Mouse (Mus musculus): ENCODE results near the gene Nqo1.

The Nqo1 gene

DNA sequence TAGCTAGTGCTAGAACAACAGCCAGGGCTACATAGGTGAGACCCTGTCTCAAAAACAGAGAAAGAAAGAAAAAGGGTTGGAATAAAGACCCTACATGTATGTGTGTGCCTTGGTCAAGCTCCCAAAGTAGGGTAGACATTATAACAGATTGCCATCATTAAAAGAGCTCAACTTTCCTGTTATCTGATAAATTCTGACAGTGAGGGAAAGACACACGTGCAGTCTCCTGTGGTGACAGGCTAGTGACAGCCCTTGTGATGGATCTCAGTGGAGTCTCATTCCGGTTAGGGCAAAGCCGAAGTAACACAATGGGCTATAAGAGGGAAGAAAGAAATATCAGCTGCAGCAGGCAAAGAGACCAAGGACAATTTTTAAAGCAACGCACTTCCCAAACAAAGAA is 1.1 kb upstream of the Nqo1 start:
- no peak for DNase-seq (ENCODE audit: low spot score)

DNA sequence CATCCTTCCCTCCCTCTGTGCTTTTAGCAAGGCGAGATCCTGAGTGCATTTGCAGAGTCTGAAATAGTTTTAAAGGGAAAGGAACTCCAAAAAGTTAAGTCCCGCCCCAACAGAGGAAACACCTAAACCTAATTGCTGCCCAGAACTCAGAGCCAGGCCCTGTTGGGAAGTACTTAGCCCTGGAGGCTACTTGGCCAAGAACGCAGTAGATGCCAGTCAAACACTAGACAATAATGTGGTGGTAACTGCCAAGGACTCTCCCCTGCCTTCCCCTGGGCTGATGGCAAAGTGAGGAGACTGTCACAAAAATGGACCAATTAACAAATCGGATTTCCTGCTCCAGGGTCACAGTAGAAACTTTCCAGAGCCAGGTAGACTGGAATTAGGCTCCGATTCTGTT is 1.1 kb downstream of the Nqo1 start:
- no peak for DNase-seq (ENCODE audit: low spot score)

DNA sequence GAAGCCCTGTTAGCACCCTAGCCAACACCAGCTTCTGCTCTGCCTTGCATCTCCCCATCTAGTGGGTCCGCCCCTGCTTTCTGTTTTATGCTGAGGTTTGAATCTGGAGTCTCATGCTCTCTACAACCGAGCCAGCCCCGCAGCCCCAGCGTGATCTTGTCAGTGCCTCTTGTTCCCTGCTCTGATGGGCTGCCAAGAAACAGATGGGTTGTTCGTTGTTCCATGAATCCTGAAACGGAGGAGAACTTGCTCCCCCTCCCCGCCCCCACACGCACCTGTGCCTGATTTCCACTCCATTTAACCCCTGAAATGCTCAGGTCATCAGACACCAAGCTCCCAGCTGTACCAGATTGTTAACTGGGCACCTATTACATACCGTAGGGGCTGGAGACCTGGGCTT is 3.5 kb downstream of the Nqo1 start:
- peak; percentile 48 for DNase-seq (ENCODE audit: low spot score)

DNA sequence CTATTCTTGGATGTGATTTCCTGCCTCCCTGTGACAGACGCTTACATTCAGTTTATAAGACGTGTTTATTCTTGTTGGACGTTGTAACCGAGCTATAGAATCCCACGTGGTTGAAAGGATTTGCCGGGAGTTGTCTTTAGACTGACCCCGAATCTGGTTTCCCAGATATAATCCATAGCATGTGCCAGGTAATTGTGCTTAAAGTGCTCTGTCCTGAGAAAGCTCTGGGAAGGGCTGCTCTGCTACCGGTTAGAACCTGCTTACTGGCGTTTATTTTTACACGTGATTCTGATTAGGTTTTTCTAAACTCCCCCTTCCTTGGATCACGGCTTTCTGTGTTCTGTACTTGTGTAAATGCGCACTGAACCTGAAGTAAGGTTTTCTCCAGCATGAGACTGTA is 5.3 kb downstream of the Nqo1 start:
- no peak for DNase-seq (ENCODE audit: low spot score)

DNA sequence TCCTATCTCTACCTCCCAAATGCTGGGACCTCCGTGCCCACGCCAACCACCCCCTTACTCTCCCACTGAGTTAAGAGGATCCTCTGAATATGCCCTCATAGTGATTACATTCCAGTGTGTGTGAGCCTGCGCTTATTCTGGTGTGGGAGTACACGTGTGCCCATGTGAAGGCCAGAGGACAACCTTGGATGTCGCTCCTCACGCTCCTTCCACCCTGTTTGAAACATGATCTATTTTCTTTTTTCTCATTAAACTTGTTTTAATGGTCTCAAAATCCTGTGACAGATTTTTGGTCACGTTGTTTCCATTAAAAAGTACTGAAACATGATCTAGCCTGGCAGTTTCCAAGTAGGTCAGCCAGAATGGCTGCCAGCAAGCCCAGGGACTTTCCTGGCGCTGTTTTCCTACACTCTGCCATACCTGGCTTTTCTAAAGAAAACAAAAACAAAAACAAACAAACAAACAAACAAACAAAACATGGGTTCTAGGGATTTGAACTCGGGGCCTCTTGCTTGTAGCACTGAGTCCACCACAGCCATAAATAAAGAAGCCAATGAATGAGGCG is 6.8 kb downstream of the Nqo1 start:
- no peak for DNase-seq (ENCODE audit: low spot score)

DNA sequence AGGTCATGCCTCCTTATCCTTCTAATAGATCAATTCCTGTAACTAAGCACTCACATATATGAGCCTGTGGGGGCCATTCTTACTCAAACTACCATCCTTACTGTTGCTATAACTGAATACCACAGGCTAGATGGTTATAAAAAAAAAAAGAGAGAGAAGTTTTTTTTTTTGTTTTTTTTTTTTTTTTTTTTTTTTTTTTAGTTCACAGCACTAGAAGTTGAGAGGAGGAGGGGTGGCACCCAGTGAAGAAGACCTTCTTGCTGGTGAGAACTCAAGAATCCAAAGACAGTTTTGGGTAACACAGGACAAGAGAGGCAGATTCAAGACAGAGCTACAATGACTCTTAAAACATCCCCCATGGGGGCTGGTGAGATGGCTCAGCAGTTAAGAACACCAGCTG is 7.6 kb downstream of the Nqo1 start:
- no peak for DNase-seq (ENCODE audit: low spot score)

DNA sequence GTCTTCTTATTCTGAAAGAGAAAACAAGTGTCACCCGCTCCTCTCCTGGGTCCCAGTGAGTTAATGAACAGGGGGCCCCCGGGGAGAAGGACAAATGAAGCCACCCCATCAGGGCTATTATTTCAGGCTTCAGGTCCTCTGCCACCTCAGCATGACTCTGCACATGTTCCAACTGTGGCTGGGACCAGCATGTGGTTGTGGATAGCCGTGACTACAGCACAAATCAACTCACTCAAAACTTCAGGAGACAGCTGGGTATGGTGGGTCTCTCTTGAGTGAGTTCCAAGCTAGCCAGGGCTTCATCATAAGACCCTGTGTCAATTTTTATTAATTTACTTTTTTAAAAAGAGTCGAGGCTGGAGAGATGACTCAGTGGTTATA is 11.9 kb downstream of the Nqo1 start:
- DNase-seq (ENCODE audit: low spot score), result no peak

DNA sequence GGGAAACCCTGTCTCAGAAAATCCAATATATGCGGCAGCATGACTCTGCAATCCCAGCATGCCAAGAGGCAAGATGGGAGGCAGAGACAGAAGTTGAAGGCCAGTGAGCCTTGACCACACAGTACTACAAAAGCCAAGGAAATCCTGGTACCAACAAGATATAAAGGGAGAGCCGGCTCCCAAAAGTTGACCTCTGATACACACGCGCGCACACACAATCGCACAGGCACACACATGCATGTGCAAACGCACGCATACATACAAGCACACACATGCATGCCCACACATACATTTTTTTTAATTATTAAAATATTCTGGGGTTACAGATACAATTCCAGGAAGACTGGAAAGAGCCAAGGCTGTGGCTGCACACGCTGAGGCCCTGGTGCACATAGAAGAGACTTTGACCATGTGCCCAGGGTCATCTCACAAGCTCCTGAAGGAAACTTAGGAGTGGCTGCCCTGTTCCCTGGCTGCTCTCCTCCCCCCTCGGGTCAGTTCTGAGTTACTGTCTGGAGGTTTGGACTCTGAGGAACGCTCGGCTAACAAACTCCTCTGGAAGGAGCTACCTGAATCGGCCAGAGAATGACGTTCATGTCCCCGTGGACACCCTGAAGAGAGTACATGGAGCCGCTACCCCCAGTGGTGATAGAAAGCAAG is 12.4 kb downstream of the Nqo1 start:
- no peak for DNase-seq (ENCODE audit: low spot score)

DNA sequence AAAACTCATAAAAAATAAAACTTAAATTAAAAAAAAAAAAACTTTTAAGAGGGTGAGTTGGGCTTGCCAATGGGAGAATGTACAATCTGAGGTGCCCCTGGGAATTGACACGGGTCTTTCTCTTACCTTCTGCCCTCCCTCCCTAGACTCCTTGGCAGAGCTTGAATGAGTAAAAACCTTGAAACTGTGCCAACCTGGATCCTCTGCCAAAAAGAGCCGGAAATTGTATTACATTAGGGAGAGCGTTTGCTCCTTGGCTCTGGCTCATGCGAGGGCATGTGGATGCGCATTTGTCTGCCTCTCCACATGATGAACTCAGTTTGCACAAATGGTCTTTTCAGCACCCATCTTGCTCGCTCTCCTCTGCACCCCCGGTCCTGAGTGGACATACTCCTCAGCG is 13.4 kb downstream of the Nqo1 start:
- DNase-seq (ENCODE audit: low spot score), result peak; percentile 88

DNA sequence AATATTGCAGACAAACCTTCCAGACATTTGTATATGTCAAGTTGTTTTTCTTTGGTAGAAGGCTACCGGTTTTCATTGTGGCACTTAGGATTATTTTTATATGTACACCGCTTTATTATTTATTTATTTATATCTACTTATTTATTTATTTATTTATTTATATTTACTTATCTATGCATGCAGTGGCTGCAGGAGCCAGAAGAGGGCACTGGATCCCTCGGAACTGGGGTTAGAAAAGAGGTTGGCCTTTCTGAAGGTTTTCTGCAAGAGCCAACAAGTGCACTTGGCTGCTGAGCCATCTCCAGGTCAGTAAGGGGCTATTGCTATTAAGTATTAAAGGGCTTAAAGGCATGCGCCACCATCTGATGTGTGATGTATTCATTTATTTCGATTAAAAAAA is 15.1 kb downstream of the Nqo1 start:
- peak; percentile 70 for DNase-seq (ENCODE audit: low spot score)

DNA sequence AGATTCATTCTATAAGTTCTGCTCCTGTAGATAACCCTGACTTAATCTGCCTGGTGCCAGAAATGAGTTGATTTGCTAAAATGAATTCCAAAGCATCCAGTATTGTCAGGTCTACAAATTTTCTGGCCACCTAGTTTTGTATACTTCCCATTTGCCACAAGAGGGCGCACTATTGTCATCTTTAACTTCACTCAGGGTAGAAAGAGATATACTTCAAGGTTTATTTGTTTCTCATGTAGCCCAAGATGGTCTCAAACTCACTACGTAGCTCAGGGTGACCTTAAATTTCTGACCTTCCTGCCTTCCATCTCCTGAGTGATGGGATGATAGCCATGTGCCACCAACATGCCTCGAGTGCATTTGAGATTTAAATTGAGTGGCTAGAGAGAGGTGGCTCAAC is 16.4 kb downstream of the Nqo1 start:
- no peak for DNase-seq (ENCODE audit: low spot score)

DNA sequence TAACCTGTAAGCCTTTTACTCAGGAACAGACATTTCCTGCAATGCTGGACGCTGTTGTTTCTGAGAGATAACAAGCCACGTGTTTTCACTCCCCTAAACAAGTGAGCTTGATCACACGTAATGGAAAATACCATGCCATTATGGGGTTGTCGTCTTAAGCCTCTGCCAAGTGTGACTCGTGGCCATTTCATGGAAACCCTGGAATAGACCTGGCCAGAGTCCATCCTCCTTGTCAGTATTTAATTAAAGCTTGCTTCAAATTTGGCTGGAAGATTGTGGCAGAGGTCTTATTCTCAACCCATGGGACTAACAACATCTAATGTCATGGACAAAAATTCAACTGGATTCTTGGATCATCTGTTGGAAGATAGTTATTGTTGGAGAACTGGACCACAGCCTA is 16.8 kb downstream of the Nqo1 start:
- no peak for DNase-seq (ENCODE audit: low spot score)

DNA sequence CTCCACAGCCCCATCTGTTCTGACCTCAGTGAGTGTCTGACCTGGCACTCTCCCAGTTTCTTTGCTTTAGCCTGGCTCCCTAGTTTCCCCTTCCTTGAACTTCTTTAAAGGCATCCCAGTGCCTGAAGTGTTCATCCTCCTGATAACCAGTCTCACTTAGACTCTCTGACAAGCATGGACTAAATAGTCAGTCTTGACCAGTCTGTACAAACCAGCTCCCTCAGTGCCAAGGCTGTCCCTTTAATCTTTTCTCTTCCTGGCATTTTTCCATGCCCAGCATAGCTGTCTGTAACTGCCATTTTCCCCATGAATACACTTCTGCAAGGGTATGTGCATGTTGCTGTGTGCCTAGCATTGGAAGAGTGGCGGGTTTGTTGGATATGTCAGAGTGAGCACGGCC is 17.9 kb downstream of the Nqo1 start:
- DNase-seq (ENCODE audit: low spot score), result no peak

DNA sequence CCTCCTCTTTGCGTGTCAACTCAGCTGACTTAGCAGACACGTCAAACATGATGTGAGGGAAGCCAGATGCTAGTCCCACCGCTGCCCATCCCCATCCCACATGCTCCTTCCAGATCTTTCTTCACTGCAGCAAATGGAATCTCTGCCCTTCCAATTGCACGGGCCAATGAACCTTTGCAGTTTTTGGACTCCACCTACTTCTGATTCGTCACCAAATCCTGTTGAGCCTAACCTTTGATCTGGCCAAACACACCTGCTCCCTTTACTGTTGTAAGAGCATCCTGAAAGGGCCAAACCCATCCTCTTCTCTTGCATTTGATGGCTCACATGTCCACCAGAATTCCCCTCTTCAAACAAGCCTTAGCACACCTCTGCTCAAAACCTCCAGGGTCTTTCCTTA is 18.4 kb downstream of the Nqo1 start:
- DNase-seq (ENCODE audit: low spot score), result no peak

DNA sequence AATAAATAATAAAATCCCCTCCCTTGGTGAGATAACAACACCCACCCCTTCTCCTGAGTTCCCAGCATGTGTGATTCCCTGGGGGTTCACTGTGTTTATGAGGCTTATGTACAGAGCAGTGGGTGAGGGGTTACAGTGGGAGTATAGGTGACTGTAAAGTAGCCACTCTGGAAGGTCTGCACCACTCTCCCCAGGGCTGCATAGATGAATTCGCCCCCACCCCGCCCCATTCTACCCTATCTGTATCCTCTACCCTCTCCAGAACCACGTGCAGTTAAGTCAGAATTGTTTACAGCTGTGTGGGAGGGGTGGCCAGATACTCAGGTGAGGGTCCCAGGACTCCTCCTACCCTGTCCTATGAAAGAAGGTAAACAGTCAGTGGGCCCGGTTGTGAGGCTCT is 20.1 kb downstream of the Nqo1 start:
- no peak for DNase-seq (ENCODE audit: low spot score)

DNA sequence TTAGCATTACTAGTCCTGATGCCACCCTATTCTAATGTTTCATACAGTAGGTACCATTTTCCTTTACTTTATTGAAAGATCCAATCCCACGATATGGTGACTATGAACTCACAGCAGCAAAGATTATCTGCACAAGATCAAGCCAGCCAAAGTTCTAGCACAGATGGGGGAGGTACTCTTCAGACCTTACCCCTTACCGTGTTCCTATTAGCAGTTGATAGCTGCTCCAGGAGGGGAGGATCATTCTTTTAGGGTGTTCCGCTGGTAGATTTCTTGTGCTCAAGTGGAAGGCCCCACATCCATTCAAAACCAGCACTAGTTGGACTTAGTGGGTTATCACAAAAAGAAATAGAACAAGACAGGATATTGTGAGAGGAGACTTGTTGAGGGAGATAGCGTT is 21.3 kb downstream of the Nqo1 start:
- no peak for DNase-seq (ENCODE audit: low spot score)

DNA sequence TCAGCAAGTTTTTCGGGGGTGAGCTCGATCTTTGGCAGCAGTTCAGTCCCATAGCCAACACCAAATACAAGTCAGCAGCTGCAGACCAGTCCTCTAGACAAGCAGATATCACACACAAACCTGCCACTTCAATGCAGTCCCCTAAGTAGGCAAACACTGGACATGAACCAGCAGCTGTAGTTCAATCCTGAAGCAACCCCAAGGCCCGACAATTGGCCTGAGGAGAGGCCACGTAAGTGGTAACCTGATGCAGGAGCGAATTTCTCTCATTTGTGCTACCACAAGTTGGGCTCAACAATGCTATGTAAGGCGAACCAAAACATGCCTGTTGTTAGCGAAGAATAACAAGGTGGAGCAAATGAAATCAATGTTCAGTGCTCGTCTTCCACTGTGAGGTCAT is 22.3 kb downstream of the Nqo1 start:
- peak; percentile 32 for DNase-seq (ENCODE audit: low spot score)

DNA sequence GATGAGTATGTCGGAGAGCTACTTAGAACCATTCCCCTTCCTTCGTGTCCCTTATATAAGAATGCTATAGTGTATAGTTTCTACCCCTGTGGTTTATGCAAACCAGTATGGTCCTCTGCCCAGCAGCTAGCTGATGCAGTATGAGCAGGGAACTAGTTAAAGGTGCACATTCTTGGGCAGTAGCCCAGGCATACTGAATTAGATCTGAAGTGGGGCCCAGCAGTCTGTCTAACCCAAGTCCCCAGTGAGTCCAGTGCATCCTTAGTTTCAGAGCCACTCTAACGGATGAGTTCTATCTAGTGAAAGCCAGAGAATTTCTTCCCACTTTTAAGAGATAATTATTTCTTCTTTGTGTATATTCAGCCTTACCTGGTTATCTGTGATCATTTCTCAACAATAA is 25.7 kb downstream of the Nqo1 start:
- DNase-seq (ENCODE audit: low spot score), result no peak

DNA sequence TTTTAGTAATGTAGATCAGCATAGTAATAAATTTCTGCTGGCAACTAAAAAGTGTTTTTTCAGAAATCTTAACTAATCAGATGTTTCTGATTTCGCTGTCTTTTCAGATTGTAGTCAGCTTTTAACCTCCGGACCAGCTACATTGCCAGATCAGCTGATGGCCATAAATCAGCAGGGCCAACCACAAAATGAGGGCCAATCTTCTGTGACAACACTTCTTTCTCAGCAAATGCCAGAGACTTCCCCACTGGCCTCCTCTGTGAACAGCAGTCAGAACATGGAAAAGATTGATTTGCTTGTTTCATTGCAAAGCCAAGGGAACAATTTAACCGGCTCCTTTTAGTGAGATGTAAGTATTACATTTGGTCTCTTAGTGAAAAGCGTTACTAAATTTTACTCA is 32.7 kb downstream of the Nqo1 start:
- no peak for DNase-seq (ENCODE audit: low spot score)

Measured in testis, postnatal 10 days (tissue).